In genomic region chr10:79797326-79797725, GRCm38 (mm10) we compare ENCODE assay signal across 11 mouse cellular contexts. TPM values are rescaled to one million over a fixed set of nuclear protein-coding genes. Genes with fewer than 3 reads are reported as not detected.
DNase-seq lines count a peak whose midpoint lies in the region; ATAC-seq and TF ChIP-seq lines count a peak whose summit lies in the region.
"Had no signal": no experiment of that assay in that cellular context is flagged by ENCODE, and none has a peak within 500 bp of the region (broad histone marks: within the 10 kb centered on the region; RNA-seq: fewer than 3 reads in every experiment).

No protein-coding gene starts in this region.

- H3K4me3 ChIP-seq in neural tube, embryonic 12.5 days: peak overlapping the region; percentile 15
- H3K4me3 ChIP-seq in hindbrain, embryonic 14.5 days (replicated peaks; ENCODE audit: low read length): peak overlapping the region; percentile 6; the same call in 1 of the 2 replicates
- H3K4me3 ChIP-seq in lung, adult 2 months (replicated peaks; ENCODE audit: extremely low read depth, low read depth, low read length): no peak overlapping the region

- no peak for DNase-seq in neural tube, embryonic 10.5 days (ENCODE audit: extremely low spot score, low spot score)
- peak; percentile 40 for DNase-seq in gastrocnemius, postnatal 10 days
- no peak for DNase-seq in hindbrain, embryonic 14.5 days (ENCODE audit: low spot score)
- peak; percentile 53 for DNase-seq in skeletal muscle tissue, adult 2 months (ENCODE audit: low read depth, low spot score)
- DNase-seq in frontal cortex, postnatal 14 days (ENCODE audit: low spot score in 2 of 2): no peak
- no peak for DNase-seq in lung, adult 2 months
- DNase-seq in embryo, embryonic 10.5 days (ENCODE audit: low spot score): no peak

- H3K27me3 ChIP-seq in neural tube, embryonic 12.5 days (replicated peaks): no peaks in the 10 kb centered on the region
- H3K27me3 ChIP-seq in hindbrain, embryonic 14.5 days (ENCODE audit: control insufficient read depth, insufficient read depth, low read length): no peaks in the 10 kb centered on the region

- TF ChIP-seq POLR2A in lung, adult 2 months (IDR thresholded peaks at IDR 0.05; ENCODE audit: borderline replicate concordance, extremely low read depth, low read depth, low read length): no peak

- H3K9me3 ChIP-seq in neural tube, embryonic 12.5 days: no peaks in the 10 kb centered on the region
- no peaks in the 10 kb centered on the region for H3K9me3 ChIP-seq in hindbrain, embryonic 14.5 days (ENCODE audit: control insufficient read depth, low read length)

- no peak for TF ChIP-seq CTCF in lung, adult 2 months (IDR thresholded peaks at IDR 0.05; ENCODE audit: insufficient read depth, low read length)

- 0 out of 2 replicates have a peak, but pooled peaks cover 3% of the 10 kb centered on the region for H3K36me3 ChIP-seq in neural tube, embryonic 12.5 days
- no peaks in the 10 kb centered on the region; the same call in 1 of the 2 replicates for H3K36me3 ChIP-seq in hindbrain, embryonic 14.5 days (replicated peaks; ENCODE audit: control insufficient read depth, insufficient read depth)

- H3K4me1 ChIP-seq in neural tube, embryonic 12.5 days: peaks cover 49% of the 10 kb centered on the region
- H3K4me1 ChIP-seq in hindbrain, embryonic 14.5 days (replicated peaks; ENCODE audit: control insufficient read depth, insufficient read depth, low read length): peaks cover 27% of the 10 kb centered on the region
- peaks cover 4% of the 10 kb centered on the region; the same call in 1 of the 2 replicates for H3K4me1 ChIP-seq in lung, adult 2 months (ENCODE audit: control insufficient read depth, insufficient read depth, low read length)

- peak overlapping the region; percentile 27; the same call in 1 of the 2 replicates for H3K27ac ChIP-seq in neural tube, embryonic 12.5 days
- no peak overlapping the region for H3K27ac ChIP-seq in hindbrain, embryonic 14.5 days
- H3K27ac ChIP-seq: macrophage; stomach, postnatal 0 days had no signal

- peak overlapping the region; percentile 26; the same call in 1 of the 2 replicates for H3K9ac ChIP-seq in neural tube, embryonic 12.5 days
- H3K9ac ChIP-seq in hindbrain, embryonic 14.5 days: peak overlapping the region; percentile 21; the same call in 1 of the 2 replicates

- 42% methylated on average over 15 of the region's 15 CpGs for WGBS in neural tube, embryonic 12.5 days
- 41% methylated on average over 15 of the region's 15 CpGs for WGBS in hindbrain, embryonic 14.5 days
- WGBS in lung, adult 2 months: 49% methylated on average over 15 of the region's 15 CpGs

- no peak for ATAC-seq in neural tube, embryonic 12.5 days (ENCODE audit: low FRiP score, low read depth)
- no peak for ATAC-seq in hindbrain, embryonic 14.5 days (ENCODE audit: low FRiP score)

- peak overlapping the region; percentile 40 for H3K4me2 ChIP-seq in neural tube, embryonic 12.5 days (replicated peaks)
- peak overlapping the region; percentile 33 for H3K4me2 ChIP-seq in hindbrain, embryonic 14.5 days (replicated peaks)

RNA-seq across cellular contexts. Expression of gene Palm, which starts 4.0 kb away (rescaled TPM):
- polyA plus RNA-seq in neural tube, embryonic 12.5 days (2016; fragmentation: Nextera tagmentation; extraction: Ambion mirVana): 196 and 205 TPM in 2 replicates
- total RNA-seq in gastrocnemius, postnatal 10 days (2021): 10 to 100 TPM; 26.6 to 36.8 TPM
- 240 and 247 TPM in 2 replicates for polyA plus RNA-seq in hindbrain, embryonic 14.5 days (2014; fragmentation: Nextera tagmentation; extraction: Ambion mirVana)
- 34.2 and 38.5 TPM in 2 replicates for polyA plus RNA-seq in lung, adult 2 months (2012; rRNA removed)

RNA-seq across cellular contexts. Expression of gene Prss57, which starts 6.6 kb away (rescaled TPM):
- polyA plus RNA-seq in neural tube, embryonic 12.5 days (2016; fragmentation: Nextera tagmentation; extraction: Ambion mirVana): 0.16 and 0.42 TPM in 2 replicates
- total RNA-seq in gastrocnemius, postnatal 10 days (2021): under 1 TPM in 1 of 2 experiments, not detected in 1; 0.11 TPM
- polyA plus RNA-seq in hindbrain, embryonic 14.5 days (2014; fragmentation: Nextera tagmentation; extraction: Ambion mirVana): 0.08 and 0.29 TPM in 2 replicates
- polyA plus RNA-seq in lung, adult 2 months (2012; rRNA removed): 0.20 TPM in 1 of 2 replicates, not detected in the other
- polyA plus RNA-seq: embryonic facial prominence, embryonic 14.5 days; macrophage had no signal

RNA-seq across cellular contexts. Expression of gene Fstl3, which starts 20.3 kb away (rescaled TPM):
- polyA plus RNA-seq in neural tube, embryonic 12.5 days (2016; fragmentation: Nextera tagmentation; extraction: Ambion mirVana): 1.5 and 2.0 TPM in 2 replicates
- total RNA-seq in gastrocnemius, postnatal 10 days (2021): 1 to 10 TPM; 1.1 to 1.6 TPM
- polyA plus RNA-seq in hindbrain, embryonic 14.5 days (2014; fragmentation: Nextera tagmentation; extraction: Ambion mirVana): 1.6 and 2.2 TPM in 2 replicates
- polyA plus RNA-seq in lung, adult 2 months (2012; rRNA removed): 65.8 and 72.7 TPM in 2 replicates

RNA-seq across cellular contexts. Expression of gene Misp, which starts 23.5 kb away (rescaled TPM):
- 1.6 and 2.3 TPM in 2 replicates for polyA plus RNA-seq in neural tube, embryonic 12.5 days (2016; fragmentation: Nextera tagmentation; extraction: Ambion mirVana)
- total RNA-seq in gastrocnemius, postnatal 10 days (2021): under 1 TPM in 1 of 2 experiments, not detected in 1; 0.54 TPM
- 0.08 and 0.74 TPM in 2 replicates for polyA plus RNA-seq in hindbrain, embryonic 14.5 days (2014; fragmentation: Nextera tagmentation; extraction: Ambion mirVana)
- 4.0 and 4.8 TPM in 2 replicates for polyA plus RNA-seq in lung, adult 2 months (2012; rRNA removed)

RNA-seq across cellular contexts. Expression of gene Rnf126, which starts 30.6 kb away (rescaled TPM):
- polyA plus RNA-seq in neural tube, embryonic 12.5 days (2016; fragmentation: Nextera tagmentation; extraction: Ambion mirVana): 115 and 118 TPM in 2 replicates
- 10 to 100 TPM; 35.2 to 36.1 TPM for total RNA-seq in gastrocnemius, postnatal 10 days (2021)
- polyA plus RNA-seq in hindbrain, embryonic 14.5 days (2014; fragmentation: Nextera tagmentation; extraction: Ambion mirVana): 92.8 and 96.7 TPM in 2 replicates
- polyA plus RNA-seq in lung, adult 2 months (2012; rRNA removed): 103 and 134 TPM in 2 replicates

Comparison
In these comparisons a context has a peak if more than half of its experiments do, and no peak if none do; other contexts are left out.
1. DNase-seq: peak in gastrocnemius, postnatal 10 days (single experiment) and skeletal muscle tissue, adult 2 months (single experiment); none in neural tube, embryonic 10.5 days (single experiment), hindbrain, embryonic 14.5 days (single experiment), frontal cortex, postnatal 14 days (0 of 2), lung, adult 2 months (single experiment) and embryo, embryonic 10.5 days (single experiment).
2. RNA of gene Fstl3, which starts 20.3 kb away (polyA plus RNA-seq): 65.8 to 72.7 TPM in lung, adult 2 months; 1.6 to 2.2 TPM in hindbrain, embryonic 14.5 days and 1.5 to 2.0 TPM in neural tube, embryonic 12.5 days; every median in the first group is over 10 times any median in the second.